Comparison of ENCODE assay signal across 8 mouse cellular contexts in the genomic region with DNA sequence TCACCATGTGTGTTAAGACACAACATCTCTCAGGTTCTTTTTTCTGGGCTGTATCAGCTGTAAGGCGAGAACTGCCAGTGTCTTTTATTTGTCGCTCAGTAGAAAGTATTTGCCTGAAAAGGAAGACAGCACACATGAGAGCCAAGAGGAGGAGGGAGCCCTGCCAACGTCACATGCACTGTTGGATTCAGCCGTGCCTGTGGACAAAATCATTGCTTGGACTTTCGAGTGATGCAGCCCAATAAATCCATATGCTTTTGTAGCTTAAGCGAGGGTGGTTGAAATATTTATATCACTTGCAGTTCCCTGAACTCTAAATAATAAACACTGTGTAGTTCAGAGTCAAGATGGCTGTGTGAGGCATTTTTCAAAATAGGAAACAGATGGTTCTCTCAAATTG.
DNase-seq lines count a peak whose midpoint lies in the region; ATAC-seq lines count a peak whose summit lies in the region.

No protein-coding gene starts in this region.

- WGBS in forebrain, embryonic 15.5 days = 49% methylated on average over 6 of the region's 6 CpGs
- 75% methylated on average over 6 of the region's 6 CpGs for WGBS in forebrain, embryonic 10.5 days
- 31% methylated on average over 6 of the region's 6 CpGs for WGBS in embryonic facial prominence, embryonic 15.5 days

- no peaks in the 10 kb centered on the region for H3K9me3 ChIP-seq in forebrain, embryonic 15.5 days
- no peaks in the 10 kb centered on the region for H3K9me3 ChIP-seq in forebrain, embryonic 10.5 days
- no peaks in the 10 kb centered on the region for H3K9me3 ChIP-seq in embryonic facial prominence, embryonic 15.5 days (replicated peaks)

- no peak overlapping the region for H3K4me3 ChIP-seq in forebrain, embryonic 15.5 days
- no peak overlapping the region for H3K4me3 ChIP-seq in forebrain, embryonic 10.5 days
- H3K4me3 ChIP-seq in embryonic facial prominence, embryonic 15.5 days (replicated peaks) = no peak overlapping the region

- no peak overlapping the region for H3K9ac ChIP-seq in forebrain, embryonic 15.5 days (replicated peaks)
- no peak overlapping the region for H3K9ac ChIP-seq in embryonic facial prominence, embryonic 15.5 days

- H3K27ac ChIP-seq in forebrain, embryonic 15.5 days (replicated peaks) = peak overlapping the region; percentile 14; the same call in 1 of the 2 replicates
- H3K27ac ChIP-seq in forebrain, embryonic 10.5 days = no peak overlapping the region
- H3K27ac ChIP-seq in embryonic facial prominence, embryonic 15.5 days (replicated peaks) = peak overlapping the region; percentile 71

- ATAC-seq in forebrain, embryonic 15.5 days (replicated peaks) = peak; percentile 66
- ATAC-seq in embryonic facial prominence, embryonic 15.5 days (ENCODE audit: insufficient number of reproducible peaks, low FRiP score, low TSS enrichment, low read depth) = no peak

- no peak for DNase-seq in forebrain, embryonic 10.5 days (ENCODE audit: extremely low spot score, low spot score)
- peak; percentile 15 for DNase-seq in 3T3-L1 (ENCODE audit: low read depth, low spot score)
- DNase-seq in layer of hippocampus, adult 9-10 months (ENCODE audit: low spot score) = peak; percentile 40
- DNase-seq in telencephalon, adult 2 months (ENCODE audit: low read depth, low spot score) = peak; percentile 81
- no peak for DNase-seq in spleen, postnatal 10 days (ENCODE audit: low spot score in 2 of 2)
- DNase-seq in ovary, postnatal 10 days (ENCODE audit: low spot score) = no peak

- peaks cover 7% of the 10 kb centered on the region; the same call in 1 of the 2 replicates for H3K4me1 ChIP-seq in forebrain, embryonic 15.5 days
- no peaks in the 10 kb centered on the region for H3K4me1 ChIP-seq in forebrain, embryonic 10.5 days
- H3K4me1 ChIP-seq in embryonic facial prominence, embryonic 15.5 days = 0 out of 2 replicates have a peak, but pooled peaks cover 14% of the 10 kb centered on the region

- H3K36me3 ChIP-seq in forebrain, embryonic 15.5 days = no peaks in the 10 kb centered on the region
- H3K36me3 ChIP-seq in forebrain, embryonic 10.5 days (replicated peaks) = no peaks in the 10 kb centered on the region
- H3K36me3 ChIP-seq in embryonic facial prominence, embryonic 15.5 days = no peaks in the 10 kb centered on the region

- H3K4me2 ChIP-seq in forebrain, embryonic 15.5 days (replicated peaks) = no peak overlapping the region
- H3K4me2 ChIP-seq in embryonic facial prominence, embryonic 15.5 days (replicated peaks) = peak overlapping the region; percentile 21

- H3K27me3 ChIP-seq in forebrain, embryonic 15.5 days = no peaks in the 10 kb centered on the region
- no peaks in the 10 kb centered on the region for H3K27me3 ChIP-seq in forebrain, embryonic 10.5 days (ENCODE audit: poor library complexity, severe bottlenecking)
- H3K27me3 ChIP-seq in embryonic facial prominence, embryonic 15.5 days = no peaks in the 10 kb centered on the region

Comparison
In these comparisons a context has a peak if more than half of its experiments do, and no peak if none do; other contexts are left out.
1. DNase-seq: peak in 3T3-L1 (single experiment), layer of hippocampus, adult 9-10 months (single experiment) and telencephalon, adult 2 months (single experiment); none in forebrain, embryonic 10.5 days (single experiment), spleen, postnatal 10 days (0 of 2) and ovary, postnatal 10 days (single experiment).